Mouse (Mus musculus): ENCODE measurements around the gene Gm13272. TPM values are rescaled to one million over a fixed set of nuclear protein-coding genes. Genes with fewer than 3 reads are reported as not detected.
"Not testable (repeated sequence)": the region's sequence is repeated elsewhere in the genome, so short reads cannot be mapped to it uniquely, and the experiment has no call there.

Gene Gm13272
- total RNA-seq, 2 experiments from 2014 or later, result not detected

- DNase-seq (ENCODE audit: low spot score in 2 of 2); intact Hi-C loops (cut with DNase I): not testable (repeated sequence)
These were observed 2.2 kb downstream of the Gm13272 start, which contains the start of gene Ifnz for GRCm38 (mm10) chr4:88781831-88782230. Gene Ifnz (plus strand): TSS chr4:88782131.

- DNase-seq (ENCODE audit: low spot score in 2 of 2); intact Hi-C loops (cut with DNase I): not testable (repeated sequence)
These were observed 2.7 kb downstream of the Gm13272 start for GRCm38 (mm10) chr4:88782335-88782734.

DNA sequence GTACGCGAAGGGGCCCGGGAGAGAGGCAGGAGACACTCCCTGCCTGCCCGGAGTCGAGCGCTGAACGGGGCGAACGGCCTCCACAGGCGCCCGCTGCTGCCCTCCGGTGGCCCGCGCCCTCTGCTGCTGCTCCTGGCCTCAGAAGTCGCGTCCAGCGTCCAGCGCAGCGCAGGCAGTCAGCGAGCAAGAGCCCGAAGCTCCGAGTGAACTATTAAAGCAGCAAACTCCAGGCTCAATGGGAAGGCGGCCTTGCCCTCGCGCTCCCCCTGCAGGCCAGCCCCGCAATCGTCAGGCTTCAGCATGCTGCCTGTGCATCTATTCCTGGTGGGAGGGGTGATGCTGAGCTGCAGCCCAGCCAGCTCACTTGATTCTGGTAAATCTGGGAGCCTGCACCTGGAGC is 5.8 kb downstream of the Gm13272 start, which contains the start of gene Gm13276:
Gene Gm13276 (plus strand): TSS at position 301 of the 400 bp plus-strand sequence.
- intact Hi-C loops (cut with DNase I), result not testable (repeated sequence)

GRCm38 (mm10) chr4:88788402-88788801 is 8.8 kb downstream of the Gm13272 start, which contains the start of gene Gm13277:
Gene Gm13277 (plus strand): TSS chr4:88788632.
- DNase-seq (ENCODE audit: low spot score in 2 of 2), result peak; percentile 56 to 76
- intact Hi-C loops (cut with DNase I), result not testable (repeated sequence)

More for the DNA sequence above, 5.8 kb downstream of the Gm13272 start, which contains the start of gene Gm13276:
- not testable (repeated sequence) for DNase-seq (ENCODE audit: low spot score in 2 of 2)

DNA sequence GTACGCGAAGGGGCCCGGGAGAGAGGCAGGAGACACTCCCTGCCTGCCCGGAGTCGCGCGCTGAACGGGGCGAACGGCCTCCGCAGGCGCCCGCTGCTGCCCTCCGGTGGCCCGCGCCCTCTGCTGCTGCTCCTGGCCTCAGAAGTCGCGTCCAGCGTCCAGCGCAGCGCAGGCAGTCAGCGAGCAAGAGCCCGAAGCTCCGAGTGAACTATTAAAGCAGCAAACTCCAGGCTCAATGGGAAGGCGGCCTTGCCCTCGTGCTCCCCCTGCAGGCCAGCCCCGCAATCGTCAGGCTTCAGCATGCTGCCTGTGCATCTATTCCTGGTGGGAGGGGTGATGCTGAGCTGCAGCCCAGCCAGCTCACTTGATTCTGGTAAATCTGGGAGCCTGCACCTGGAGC is 11.6 kb downstream of the Gm13272 start, which contains the start of gene Gm13278:
Gene Gm13278 (plus strand): TSS at position 301 of the 400 bp plus-strand sequence.
- intact Hi-C loops (cut with DNase I); DNase-seq (ENCODE audit: low spot score in 2 of 2): not testable (repeated sequence)

- peak; percentile 32 to 41 for DNase-seq (ENCODE audit: low spot score in 2 of 2)
These were observed 14.5 kb downstream of the Gm13272 start, which contains the start of gene Gm13275 for GRCm38 (mm10) chr4:88793936-88794675. Gene Gm13275 (plus strand): TSS chr4:88794487.

GRCm38 (mm10) chr4:88797097-88797496 is 17.4 kb downstream of the Gm13272 start, which contains the start of gene Gm13279:
Gene Gm13279 (plus strand): TSS chr4:88797397.
- DNase-seq (ENCODE audit: low spot score in 2 of 2); intact Hi-C loops (cut with DNase I): not testable (repeated sequence)

More at GRCm38 (mm10) chr4:88793936-88794675, 14.5 kb downstream of the Gm13272 start, which contains the start of gene Gm13275:
- intact Hi-C loops (cut with DNase I), result not testable (repeated sequence)

DNA sequence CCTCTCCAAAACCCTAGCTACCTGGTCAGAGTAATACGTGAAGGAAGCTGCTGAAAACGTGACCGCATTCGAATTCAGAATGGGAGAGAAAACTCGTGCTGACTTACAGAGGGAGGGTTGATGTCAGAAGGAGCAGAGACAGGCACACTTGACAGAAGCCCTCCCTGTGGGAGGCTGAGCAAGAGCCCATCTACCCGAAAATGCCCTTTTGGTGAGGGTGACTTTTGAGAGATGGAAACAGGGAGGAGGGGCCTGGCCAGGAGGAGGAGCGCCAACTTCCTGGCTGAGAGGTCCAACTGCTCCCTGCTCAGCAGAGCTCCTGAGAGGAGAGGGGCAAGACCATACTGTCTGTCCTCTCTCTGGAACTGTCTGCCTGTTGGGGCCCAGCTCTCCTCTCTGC is 19.7 kb downstream of the Gm13272 start, which contains the start of gene Gm13285:
Gene Gm13285 (plus strand): TSS at position 301 of the 400 bp plus-strand sequence.
- DNase-seq (ENCODE audit: low spot score in 2 of 2); intact Hi-C loops (cut with DNase I): not testable (repeated sequence)

GRCm38 (mm10) chr4:88802954-88803353 is 23.3 kb downstream of the Gm13272 start, which contains the start of gene Gm13287:
Gene Gm13287 (plus strand): TSS chr4:88803254.
- intact Hi-C loops (cut with DNase I); DNase-seq (ENCODE audit: low spot score in 2 of 2): not testable (repeated sequence)

DNA sequence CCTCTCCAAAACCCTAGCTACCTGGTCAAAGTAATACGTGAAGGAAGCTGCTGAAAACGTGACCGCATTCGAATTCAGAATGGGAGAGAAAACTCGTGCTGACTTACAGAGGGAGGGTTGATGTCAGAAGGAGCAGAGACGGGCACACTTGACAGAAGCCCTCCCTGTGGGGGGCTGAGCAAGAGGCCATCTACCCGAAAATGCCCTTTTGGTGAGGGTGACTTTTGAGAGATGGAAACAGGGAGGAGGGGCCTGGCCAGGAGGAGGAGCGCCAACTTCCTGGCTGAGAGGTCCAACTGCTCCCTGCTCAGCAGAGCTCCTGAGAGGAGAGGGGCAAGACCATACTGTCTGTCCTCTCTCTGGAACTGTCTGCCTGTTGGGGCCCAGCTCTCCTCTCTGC is 25.6 kb downstream of the Gm13272 start, which contains the start of gene Gm13288:
Gene Gm13288 (plus strand): TSS at position 301 of the 400 bp plus-strand sequence.
- DNase-seq (ENCODE audit: low spot score in 2 of 2); intact Hi-C loops (cut with DNase I): not testable (repeated sequence)

DNA sequence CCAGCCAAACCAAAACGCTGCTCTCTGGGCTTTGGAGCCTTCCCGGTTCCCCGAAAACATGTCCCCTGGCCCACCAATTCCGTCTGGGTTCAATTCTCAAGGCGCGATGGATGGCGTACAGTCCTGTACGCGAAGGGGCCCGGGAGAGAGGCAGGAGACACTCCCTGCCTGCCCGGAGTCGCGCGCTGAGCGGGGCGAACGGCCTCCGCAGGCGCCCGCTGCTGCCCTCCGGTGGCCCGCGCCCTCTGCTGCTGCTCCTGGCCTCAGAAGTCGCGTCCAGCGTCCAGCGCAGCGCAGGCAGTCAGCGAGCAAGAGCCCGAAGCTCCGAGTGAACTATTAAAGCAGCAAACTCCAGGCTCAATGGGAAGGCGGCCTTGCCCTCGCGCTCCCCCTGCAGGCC is 26.1 kb downstream of the Gm13272 start:
- DNase-seq (ENCODE audit: low spot score in 2 of 2); intact Hi-C loops (cut with DNase I): not testable (repeated sequence)

GRCm38 (mm10) chr4:88815928-88816327 is 36.3 kb downstream of the Gm13272 start, which contains the start of gene Ifna7:
Gene Ifna7 (plus strand): TSS chr4:88816228.
- intact Hi-C loops (cut with DNase I), result no loop called here

GRCm38 (mm10) chr4:88819659-88820058 is 40.0 kb downstream of the Gm13272 start, which contains the start of gene Ifna11:
Gene Ifna11 (plus strand): TSS chr4:88819959.
- no peak for DNase-seq (ENCODE audit: low spot score in 2 of 2)
- intact Hi-C loops (cut with DNase I), result no loop called here

More at GRCm38 (mm10) chr4:88815928-88816327, 36.3 kb downstream of the Gm13272 start, which contains the start of gene Ifna7:
- DNase-seq (ENCODE audit: low spot score in 2 of 2), result no peak

GRCm38 (mm10) chr4:88822995-88823394 is 43.3 kb downstream of the Gm13272 start:
- DNase-seq (ENCODE audit: low spot score in 2 of 2), result peak in 1 of 2 experiments; percentile 19
- intact Hi-C loops (cut with DNase I), result no loop called here

- intact Hi-C loops (cut with DNase I); DNase-seq (ENCODE audit: low spot score in 2 of 2): not testable (repeated sequence)
These were observed 47.5 kb downstream of the Gm13272 start, which contains the start of gene Ifna6 for GRCm38 (mm10) chr4:88827116-88827515. Gene Ifna6 (plus strand): TSS chr4:88827416.

Other genes with a start within 250 kb of the Gm13272 start
- not detected for gene Ifna15, start 221.6 kb upstream of the Gm13272 start, total RNA-seq (2021)
- gene Ifna14, start 208.1 kb upstream of the Gm13272 start, total RNA-seq (2021), result not detected
- not detected for gene Ifna9, start 187.5 kb upstream of the Gm13272 start, total RNA-seq (2021)
- gene Ifna12, start 176.5 kb upstream of the Gm13272 start, total RNA-seq (2021), result not detected
- gene C87499, start 145.4 kb upstream of the Gm13272 start, total RNA-seq (2021), result not detected
- gene Ifna13, start 135.4 kb upstream of the Gm13272 start, total RNA-seq (2021), result not detected
- not detected for gene Ifna16, start 102.9 kb upstream of the Gm13272 start, total RNA-seq (2021)
- gene Ifna2, start 95.9 kb upstream of the Gm13272 start, total RNA-seq (2021), result not detected
- not detected for gene Ifnab, start 88.5 kb upstream of the Gm13272 start, total RNA-seq (2021)
- gene Gm26566, start 58.0 kb upstream of the Gm13272 start, total RNA-seq (2021), result 1 to 10 TPM; 1.2 to 1.4 TPM
- 100 to 1,000 TPM; 104 to 108 TPM for gene Klhl9, start 57.4 kb upstream of the Gm13272 start, total RNA-seq (2021)
- gene Gm13271, start 25.0 kb upstream of the Gm13272 start, total RNA-seq (2021), result not detected
- not detected for gene Gm13283, start 19.7 kb upstream of the Gm13272 start, total RNA-seq (2021)
- gene Gm13290, start 6.0 kb upstream of the Gm13272 start, total RNA-seq (2021), result not detected
- gene Gm13289, start 2.9 kb upstream of the Gm13272 start, total RNA-seq (2021), result not detected
- not detected for gene Ifnz, start 2.3 kb downstream of the Gm13272 start, total RNA-seq (2021)
- not detected for gene Gm13276, start 5.9 kb downstream of the Gm13272 start, total RNA-seq (2021)
- not detected for gene Gm13277, start 8.8 kb downstream of the Gm13272 start, total RNA-seq (2021)
- not detected for gene Gm13278, start 11.7 kb downstream of the Gm13272 start, total RNA-seq (2021)
- not detected for gene Gm13275, start 14.6 kb downstream of the Gm13272 start, total RNA-seq (2021)
- not detected for gene Gm13279, start 17.5 kb downstream of the Gm13272 start, total RNA-seq (2021)
- gene Gm13285, start 19.8 kb downstream of the Gm13272 start, total RNA-seq (2021), result not detected
- gene Gm13287, start 23.4 kb downstream of the Gm13272 start, total RNA-seq (2021), result not detected
- gene Gm13288, start 25.7 kb downstream of the Gm13272 start, total RNA-seq (2021), result not detected
- gene Ifna7, start 36.4 kb downstream of the Gm13272 start, total RNA-seq (2021), result not detected
- gene Ifna11, start 40.1 kb downstream of the Gm13272 start, total RNA-seq (2021), result not detected
- not detected for gene Ifna6, start 47.6 kb downstream of the Gm13272 start, total RNA-seq (2021)
- not detected for gene Ifna5, start 55.7 kb downstream of the Gm13272 start, total RNA-seq (2021)
- gene Ifna4, start 62.0 kb downstream of the Gm13272 start, total RNA-seq (2021), result not detected
- not detected for gene Ifna1, start 70.2 kb downstream of the Gm13272 start, total RNA-seq (2021)
- not detected for gene Ifne, start 100.4 kb downstream of the Gm13272 start, total RNA-seq (2021)